Mouse (Mus musculus): ENCODE measurements around the gene Hist2h3c2. TPM values are rescaled to one million over a fixed set of nuclear protein-coding genes. Genes with fewer than 3 reads are reported as not detected.
"Not testable (repeated sequence)": the region's sequence is repeated elsewhere in the genome, so short reads cannot be mapped to it uniquely, and the experiment has no call there.

The Hist2h3c2 gene
- polyA plus RNA-seq (2012; rRNA removed) = 66.4 and 158 TPM in 2 replicates

DNA sequence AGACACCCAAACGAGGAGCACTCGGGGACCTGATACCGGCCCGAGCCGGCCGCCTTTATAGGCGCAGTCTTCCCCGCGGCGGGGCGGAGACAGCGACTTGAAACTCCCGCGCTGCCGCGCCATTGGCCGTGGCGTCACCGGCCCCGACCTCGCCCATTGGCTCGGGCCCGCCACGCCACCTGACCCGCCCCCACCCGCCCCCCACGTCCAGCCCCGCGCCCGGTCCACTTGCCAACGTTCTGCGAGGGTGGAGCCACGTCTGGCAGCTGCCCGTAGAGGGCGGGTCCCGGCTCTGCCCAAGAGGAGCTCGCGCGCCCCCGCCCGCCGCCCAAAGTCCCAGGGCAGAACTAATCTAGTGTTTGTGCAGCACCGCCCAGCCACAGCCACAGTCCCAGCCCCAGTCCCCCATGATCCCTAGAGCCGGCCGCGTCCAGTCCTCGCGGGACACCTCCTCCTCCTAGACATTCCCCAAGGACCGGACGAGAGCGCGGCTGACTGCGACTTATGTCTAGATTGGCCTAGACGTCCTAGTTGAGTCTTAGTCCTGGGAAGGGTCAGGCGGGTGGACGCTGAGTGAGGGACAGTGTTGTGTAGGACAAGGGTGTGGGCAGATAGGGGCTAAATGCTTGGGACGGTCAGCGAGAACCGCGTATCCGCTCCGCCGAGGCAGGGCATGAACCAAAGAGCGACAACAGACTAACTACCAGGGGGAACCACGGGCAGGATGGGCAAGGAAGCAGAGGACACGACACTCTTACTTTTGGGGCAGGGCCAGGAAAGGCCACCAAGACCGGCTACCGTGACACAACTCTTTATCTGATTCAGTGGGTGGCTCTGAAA is at the start of gene Hist2h3c2:
Gene Hist2h3c2 (minus strand): TSS at position 174 of the 840 bp plus-strand sequence.
- not testable (repeated sequence) for H3K36me3 ChIP-seq (ENCODE audit: control insufficient read depth, insufficient read depth, low read length); H3K4me1 ChIP-seq (ENCODE audit: control insufficient read depth, insufficient read depth, insufficient read length); H3K27me3 ChIP-seq (ENCODE audit: control insufficient read depth, insufficient read depth, low read length); DNase-seq (ENCODE audit: low read depth in 1 of 2, low spot score in 2 of 2)
- WGBS = 0% methylated on average over 12 of the region's 68 CpGs
- Histone ChIP-seq H3K4me3 (ENCODE audit: extremely low read depth, insufficient read depth, insufficient read length) (peak within 1 kb of the TSS; percentile 65), H3K27ac (ENCODE audit: insufficient read depth, low read length) (peak within 1 kb of the TSS; percentile 82)

DNA sequence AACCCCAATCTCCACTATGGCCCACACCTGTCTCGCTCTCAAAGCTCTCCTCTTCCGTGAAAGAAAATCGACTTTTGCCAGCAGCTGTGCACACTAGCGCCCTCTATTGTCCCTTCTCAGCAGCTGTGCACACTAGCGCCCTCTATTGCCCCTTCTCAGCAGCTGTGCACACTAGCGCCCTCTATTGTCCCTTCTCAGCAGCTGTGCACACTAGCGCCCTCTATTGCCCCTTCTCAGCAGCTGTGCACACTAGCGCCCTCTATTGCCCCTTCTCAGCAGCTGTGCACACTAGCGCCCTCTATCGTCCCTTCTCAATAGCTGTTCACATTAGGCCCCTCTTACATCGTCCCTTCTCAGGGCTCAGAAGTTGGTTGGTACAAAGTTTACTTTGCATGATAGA is 48.4 kb upstream of the Hist2h3c2 start:
- H3K36me3 ChIP-seq (ENCODE audit: control insufficient read depth, insufficient read depth, low read length) = not testable (repeated sequence)
- WGBS = 97% methylated on average over 11 of the region's 11 CpGs

GRCm38 (mm10) chr3:96284457-96284856 is 45.5 kb upstream of the Hist2h3c2 start:
- 19% methylated on average over 4 of the region's 4 CpGs for WGBS
- Histone ChIP-seq H3K27ac (ENCODE audit: insufficient read depth, low read length) (no peak overlapping the region), H3K4me1 (ENCODE audit: control insufficient read depth, insufficient read depth, insufficient read length) (peaks cover 4% of the 10 kb centered on the region), H3K4me3 (ENCODE audit: extremely low read depth, insufficient read depth, insufficient read length) (no peak overlapping the region), H3K36me3 (ENCODE audit: control insufficient read depth, insufficient read depth, low read length) (no peaks in the 10 kb centered on the region), H3K27me3 (ENCODE audit: control insufficient read depth, insufficient read depth, low read length) (0 out of 2 replicates have a peak, but pooled peaks cover under 1% of the 10 kb centered on the region)
- no peak for DNase-seq (ENCODE audit: low read depth in 1 of 2, low spot score in 2 of 2)
- TF ChIP-seq CTCF (IDR thresholded peaks at IDR 0.05; ENCODE audit: extremely low read depth, insufficient read depth, insufficient read length, insufficient replicate concordance) (no peak), POLR2A (IDR thresholded peaks at IDR 0.05; ENCODE audit: low read depth, low read length) (no peak)

More for the DNA sequence above, 48.4 kb upstream of the Hist2h3c2 start:
- peak; percentile 29; the same call in 1 of the 2 replicates for TF ChIP-seq CTCF (IDR thresholded peaks at IDR 0.05; ENCODE audit: extremely low read depth, insufficient read depth, insufficient read length, insufficient replicate concordance)
- H3K4me3 ChIP-seq (ENCODE audit: extremely low read depth, insufficient read depth, insufficient read length); H3K27me3 ChIP-seq (ENCODE audit: control insufficient read depth, insufficient read depth, low read length); H3K4me1 ChIP-seq (ENCODE audit: control insufficient read depth, insufficient read depth, insufficient read length); DNase-seq (ENCODE audit: low read depth in 1 of 2, low spot score in 2 of 2); H3K27ac ChIP-seq (ENCODE audit: insufficient read depth, low read length): not testable (repeated sequence)

DNA sequence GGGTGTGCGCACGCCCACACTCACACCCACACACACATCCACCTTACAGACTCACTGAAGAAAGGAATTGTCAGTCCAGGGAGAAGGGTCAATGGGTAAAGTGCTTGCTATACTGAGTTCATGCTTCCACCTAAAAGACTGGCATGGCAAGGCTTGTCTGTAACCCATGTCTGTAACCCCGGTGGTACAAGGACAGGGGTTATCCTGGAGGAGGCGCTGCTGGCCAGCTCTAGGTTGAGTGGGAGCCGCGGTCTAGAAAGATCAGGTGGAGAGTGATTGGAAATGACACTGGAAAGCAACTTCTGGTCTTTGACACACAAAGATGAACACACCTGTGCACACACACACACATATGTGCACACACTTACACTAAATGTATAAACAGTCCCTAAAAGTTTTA is 41.7 kb upstream of the Hist2h3c2 start:
- TF ChIP-seq CTCF (IDR thresholded peaks at IDR 0.05; ENCODE audit: extremely low read depth, insufficient read depth, insufficient read length, insufficient replicate concordance) (no peak), POLR2A (IDR thresholded peaks at IDR 0.05; ENCODE audit: low read depth, low read length) (no peak)
- Histone ChIP-seq H3K36me3 (ENCODE audit: control insufficient read depth, insufficient read depth, low read length) (no peaks in the 10 kb centered on the region), H3K4me3 (ENCODE audit: extremely low read depth, insufficient read depth, insufficient read length) (no peak overlapping the region), H3K4me1 (ENCODE audit: control insufficient read depth, insufficient read depth, insufficient read length) (peaks cover 7% of the 10 kb centered on the region), H3K27ac (ENCODE audit: insufficient read depth, low read length) (no peak overlapping the region), H3K27me3 (ENCODE audit: control insufficient read depth, insufficient read depth, low read length) (no peaks in the 10 kb centered on the region)
- DNase-seq (ENCODE audit: low read depth in 1 of 2, low spot score in 2 of 2) = no peak
- WGBS = 84% methylated on average over 6 of the region's 6 CpGs

- H3K4me3 ChIP-seq (ENCODE audit: extremely low read depth, insufficient read depth, insufficient read length) = peak overlapping the region; percentile 72
- peak overlapping the region; percentile 81 for H3K27ac ChIP-seq (ENCODE audit: insufficient read depth, low read length)
- H3K4me1 ChIP-seq (ENCODE audit: control insufficient read depth, insufficient read depth, insufficient read length) = peaks cover 5% of the 10 kb centered on the region; the same call in 1 of the 2 replicates
- H3K27me3 ChIP-seq (ENCODE audit: control insufficient read depth, insufficient read depth, low read length) = no peaks in the 10 kb centered on the region
- TF ChIP-seq CTCF (IDR thresholded peaks at IDR 0.05; ENCODE audit: extremely low read depth, insufficient read depth, insufficient read length, insufficient replicate concordance) (peak; percentile 79), POLR2A (IDR thresholded peaks at IDR 0.05; ENCODE audit: low read depth, low read length) (no peak)
- under 1% methylated on average over 49 of the region's 49 CpGs for WGBS
- peak; percentile 85 to 89 for DNase-seq (ENCODE audit: low read depth in 1 of 2, low spot score in 2 of 2)
- H3K36me3 ChIP-seq (ENCODE audit: control insufficient read depth, insufficient read depth, low read length) = no peaks in the 10 kb centered on the region
These were observed 39.1 kb upstream of the Hist2h3c2 start for GRCm38 (mm10) chr3:96277800-96278624.

DNA sequence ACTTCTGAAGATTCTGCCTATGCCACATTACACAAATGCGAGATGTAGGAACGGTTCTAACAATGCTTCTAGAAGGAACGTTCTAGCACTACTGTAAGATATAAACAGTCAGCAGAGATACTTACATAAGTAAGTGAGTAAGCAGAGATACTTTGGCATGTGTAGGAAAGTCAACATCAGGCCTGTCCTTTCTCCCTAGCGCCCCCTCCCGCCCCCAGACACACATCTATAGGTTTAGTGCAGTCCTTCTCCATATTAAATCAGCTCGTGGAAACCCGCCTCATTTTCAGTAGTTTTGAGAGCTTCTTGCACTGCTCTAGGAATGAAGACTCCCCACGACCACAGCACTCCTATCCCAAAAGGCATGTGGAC is 38.5 kb upstream of the Hist2h3c2 start:
- H3K4me3 ChIP-seq (ENCODE audit: extremely low read depth, insufficient read depth, insufficient read length) = peak overlapping the region; percentile 72; the same call in 1 of the 2 replicates
- TF ChIP-seq POLR2A (IDR thresholded peaks at IDR 0.05; ENCODE audit: low read depth, low read length) (no peak), CTCF (IDR thresholded peaks at IDR 0.05; ENCODE audit: extremely low read depth, insufficient read depth, insufficient read length, insufficient replicate concordance) (no peak)
- DNase-seq (ENCODE audit: low read depth in 1 of 2, low spot score in 2 of 2) = peak; percentile 60 to 67
- no peaks in the 10 kb centered on the region for H3K36me3 ChIP-seq (ENCODE audit: control insufficient read depth, insufficient read depth, low read length)
- H3K4me1 ChIP-seq (ENCODE audit: control insufficient read depth, insufficient read depth, insufficient read length) = peaks cover 5% of the 10 kb centered on the region; the same call in 1 of the 2 replicates
- no peaks in the 10 kb centered on the region for H3K27me3 ChIP-seq (ENCODE audit: control insufficient read depth, insufficient read depth, low read length)
- peak overlapping the region; percentile 62 for H3K27ac ChIP-seq (ENCODE audit: insufficient read depth, low read length)
- WGBS = 16% methylated on average over 8 of the region's 8 CpGs
